Mouse (Mus musculus): ENCODE measurements around the gene Dnah1. TPM values are rescaled to one million over a fixed set of nuclear protein-coding genes. Genes with fewer than 3 reads are reported as not detected.
A peak's percentile ranks its signal among the peaks of the same experiment; 100 is the strongest.

Gene Dnah1
- polyA plus RNA-seq, 1 experiment from 2014 or later = 7.1 TPM

GRCm38 (mm10) chr14:31329741-31330140 lies 6.0 kb upstream of the Dnah1 start:
- Histone ChIP-seq H3K4me1 (replicated peaks) (no peaks in the 10 kb centered on the region), H3K36me3 (no peaks in the 10 kb centered on the region), H3K9me3 (no peaks in the 10 kb centered on the region), H3K27me3 (ENCODE audit: insufficient read depth, poor library complexity, severe bottlenecking) (no peaks in the 10 kb centered on the region), H3K27ac (no peak overlapping the region), H3K4me3 (no peak overlapping the region)
- 52% methylated on average over 2 of the region's 2 CpGs for WGBS
- no peak for DNase-seq (ENCODE audit: low spot score)

GRCm38 (mm10) chr14:31327681-31328080 lies 4.0 kb upstream of the Dnah1 start:
- H3K27me3 ChIP-seq (ENCODE audit: insufficient read depth, poor library complexity, severe bottlenecking) = no peaks in the 10 kb centered on the region
- no peak overlapping the region for H3K4me3 ChIP-seq
- H3K9me3 ChIP-seq = no peaks in the 10 kb centered on the region
- no peak for DNase-seq (ENCODE audit: low spot score)
- no peak overlapping the region for H3K27ac ChIP-seq
- H3K36me3 ChIP-seq = no peaks in the 10 kb centered on the region
- H3K4me1 ChIP-seq (replicated peaks) = peaks cover 11% of the 10 kb centered on the region
- 83% methylated on average over 4 of the region's 4 CpGs for WGBS

GRCm38 (mm10) chr14:31327196-31327595 lies 3.5 kb upstream of the Dnah1 start:
- H3K4me1 ChIP-seq (replicated peaks) = peaks cover 11% of the 10 kb centered on the region
- no peak overlapping the region for H3K4me3 ChIP-seq
- H3K27me3 ChIP-seq (ENCODE audit: insufficient read depth, poor library complexity, severe bottlenecking) = no peaks in the 10 kb centered on the region
- 81% methylated on average over 1 of the region's 1 CpGs for WGBS
- H3K36me3 ChIP-seq = no peaks in the 10 kb centered on the region
- no peak for DNase-seq (ENCODE audit: low spot score)
- H3K9me3 ChIP-seq = no peaks in the 10 kb centered on the region
- H3K27ac ChIP-seq = no peak overlapping the region

GRCm38 (mm10) chr14:31326770-31327169 lies 3.1 kb upstream of the Dnah1 start:
- no peak for DNase-seq (ENCODE audit: low spot score)
- 75% methylated on average over 7 of the region's 7 CpGs for WGBS
- no peaks in the 10 kb centered on the region for H3K36me3 ChIP-seq
- peaks cover 11% of the 10 kb centered on the region for H3K4me1 ChIP-seq (replicated peaks)
- H3K4me3 ChIP-seq = no peak overlapping the region
- no peak overlapping the region for H3K27ac ChIP-seq
- no peaks in the 10 kb centered on the region for H3K9me3 ChIP-seq
- no peaks in the 10 kb centered on the region for H3K27me3 ChIP-seq (ENCODE audit: insufficient read depth, poor library complexity, severe bottlenecking)

GRCm38 (mm10) chr14:31325551-31325950 lies 1.9 kb upstream of the Dnah1 start:
- Histone ChIP-seq H3K36me3 (no peaks in the 10 kb centered on the region), H3K4me3 (no peak overlapping the region), H3K27me3 (ENCODE audit: insufficient read depth, poor library complexity, severe bottlenecking) (no peaks in the 10 kb centered on the region), H3K4me1 (replicated peaks) (peaks cover 11% of the 10 kb centered on the region), H3K9me3 (no peaks in the 10 kb centered on the region), H3K27ac (no peak overlapping the region)
- no peak for DNase-seq (ENCODE audit: low spot score)
- 56% methylated on average over 5 of the region's 5 CpGs for WGBS

GRCm38 (mm10) chr14:31324851-31325250 lies 1.2 kb upstream of the Dnah1 start:
- Histone ChIP-seq H3K27ac (no peak overlapping the region), H3K27me3 (ENCODE audit: insufficient read depth, poor library complexity, severe bottlenecking) (no peaks in the 10 kb centered on the region), H3K4me3 (no peak overlapping the region), H3K9me3 (no peaks in the 10 kb centered on the region), H3K4me1 (replicated peaks) (peaks cover 11% of the 10 kb centered on the region), H3K36me3 (no peaks in the 10 kb centered on the region)
- DNase-seq (ENCODE audit: low spot score) = no peak
- WGBS = 68% methylated on average over 10 of the region's 10 CpGs

- Histone ChIP-seq H3K27ac (peak overlapping the region; percentile 80; the same call in 1 of the 2 replicates), H3K27me3 (ENCODE audit: insufficient read depth, poor library complexity, severe bottlenecking) (no peaks in the 10 kb centered on the region), H3K4me1 (replicated peaks) (peaks cover 11% of the 10 kb centered on the region), H3K4me3 (peak overlapping the region; percentile 46), H3K36me3 (no peaks in the 10 kb centered on the region), H3K9me3 (no peaks in the 10 kb centered on the region)
- WGBS = 91% methylated on average over 4 of the region's 4 CpGs
- DNase-seq (ENCODE audit: low spot score) = no peak
Observed at GRCm38 (mm10) chr14:31323189-31323588, 507 bp downstream of the Dnah1 start.

- Histone ChIP-seq H3K27ac (no peak overlapping the region), H3K27me3 (ENCODE audit: insufficient read depth, poor library complexity, severe bottlenecking) (no peaks in the 10 kb centered on the region), H3K9me3 (no peaks in the 10 kb centered on the region), H3K4me3 (no peak overlapping the region), H3K4me1 (replicated peaks) (peaks cover 11% of the 10 kb centered on the region), H3K36me3 (no peaks in the 10 kb centered on the region)
- 80% methylated on average over 3 of the region's 3 CpGs for WGBS
- no peak for DNase-seq (ENCODE audit: low spot score)
Observed at GRCm38 (mm10) chr14:31322191-31322590, 1.5 kb downstream of the Dnah1 start.

- H3K4me3 ChIP-seq = no peak overlapping the region
- no peak overlapping the region for H3K27ac ChIP-seq
- DNase-seq (ENCODE audit: low spot score) = no peak
- no peaks in the 10 kb centered on the region for H3K27me3 ChIP-seq (ENCODE audit: insufficient read depth, poor library complexity, severe bottlenecking)
- H3K4me1 ChIP-seq (replicated peaks) = peaks cover 14% of the 10 kb centered on the region
- H3K36me3 ChIP-seq = no peaks in the 10 kb centered on the region
- WGBS = 84% methylated on average over 11 of the region's 11 CpGs
- no peaks in the 10 kb centered on the region for H3K9me3 ChIP-seq
Observed at GRCm38 (mm10) chr14:31321181-31321580, 2.5 kb downstream of the Dnah1 start.

GRCm38 (mm10) chr14:31319546-31319945 lies 4.2 kb downstream of the Dnah1 start:
- Histone ChIP-seq H3K27me3 (ENCODE audit: insufficient read depth, poor library complexity, severe bottlenecking) (no peaks in the 10 kb centered on the region), H3K27ac (no peak overlapping the region), H3K4me1 (replicated peaks) (peaks cover 15% of the 10 kb centered on the region), H3K4me3 (no peak overlapping the region), H3K9me3 (no peaks in the 10 kb centered on the region), H3K36me3 (no peaks in the 10 kb centered on the region)
- DNase-seq (ENCODE audit: low spot score) = no peak
- WGBS = 84% methylated on average over 10 of the region's 10 CpGs

GRCm38 (mm10) chr14:31317754-31318153 lies 5.9 kb downstream of the Dnah1 start:
- H3K4me1 ChIP-seq (replicated peaks) = peaks cover 10% of the 10 kb centered on the region
- no peaks in the 10 kb centered on the region for H3K9me3 ChIP-seq
- H3K36me3 ChIP-seq = no peaks in the 10 kb centered on the region
- WGBS = 85% methylated on average over 3 of the region's 3 CpGs
- H3K27ac ChIP-seq = no peak overlapping the region
- H3K27me3 ChIP-seq (ENCODE audit: insufficient read depth, poor library complexity, severe bottlenecking) = no peaks in the 10 kb centered on the region
- no peak for DNase-seq (ENCODE audit: low spot score)
- H3K4me3 ChIP-seq = no peak overlapping the region

- Histone ChIP-seq H3K4me1 (replicated peaks) (peaks cover 12% of the 10 kb centered on the region), H3K4me3 (no peak overlapping the region), H3K27ac (no peak overlapping the region), H3K36me3 (no peaks in the 10 kb centered on the region), H3K27me3 (ENCODE audit: insufficient read depth, poor library complexity, severe bottlenecking) (no peaks in the 10 kb centered on the region), H3K9me3 (no peaks in the 10 kb centered on the region)
- 83% methylated on average over 12 of the region's 12 CpGs for WGBS
- no peak for DNase-seq (ENCODE audit: low spot score)
Observed at GRCm38 (mm10) chr14:31316613-31317012, 7.1 kb downstream of the Dnah1 start.

GRCm38 (mm10) chr14:31313192-31313591 lies 10.5 kb downstream of the Dnah1 start:
- H3K9me3 ChIP-seq = no peaks in the 10 kb centered on the region
- 47% methylated on average over 3 of the region's 3 CpGs for WGBS
- peaks cover 12% of the 10 kb centered on the region for H3K4me1 ChIP-seq (replicated peaks)
- H3K4me3 ChIP-seq = no peak overlapping the region
- H3K36me3 ChIP-seq = no peaks in the 10 kb centered on the region
- H3K27me3 ChIP-seq (ENCODE audit: insufficient read depth, poor library complexity, severe bottlenecking) = no peaks in the 10 kb centered on the region
- H3K27ac ChIP-seq = no peak overlapping the region
- no peak for DNase-seq (ENCODE audit: low spot score)

- no peak for DNase-seq (ENCODE audit: low spot score)
- 87% methylated on average over 8 of the region's 8 CpGs for WGBS
- Histone ChIP-seq H3K27me3 (ENCODE audit: insufficient read depth, poor library complexity, severe bottlenecking) (no peaks in the 10 kb centered on the region), H3K4me1 (replicated peaks) (no peaks in the 10 kb centered on the region), H3K4me3 (no peak overlapping the region), H3K36me3 (no peaks in the 10 kb centered on the region), H3K9me3 (no peaks in the 10 kb centered on the region), H3K27ac (no peak overlapping the region)
Observed at GRCm38 (mm10) chr14:31285728-31286127, 38.0 kb downstream of the Dnah1 start.
